Mouse (Mus musculus) limb, embryonic 11.5 days (tissue): Measurements from ENCODE around the gene Ankrd12. TPM values are rescaled to one million over a fixed set of nuclear protein-coding genes. Genes with fewer than 3 reads are reported as not detected.

Experiments used
- ATAC-seq: fragments of 200-750 bp; cut with Nextera tagmentation; 2 replicates; pipeline ENCODE4 v1.8.0; 2017; ENCODE audit warnings: low read depth; ENCODE audit not compliant: insufficient number of reproducible peaks, low FRiP score, low TSS enrichment
- DNase-seq: peaks from one replicate; pipeline ENCODE4 v3.0.0-alpha.2; 2015; ENCODE audit warnings: low spot score
- H3K27ac ChIP-seq: fragments of 300-500 bp; sonication (generic); replicated peaks from 2 replicates; pipeline ENCODE4 v1.5.1; 2014; ENCODE audit warnings: low read depth, mild to moderate bottlenecking, low read length
- H3K27me3 ChIP-seq: fragments of 300-500 bp; sonication (generic); 2 replicates; pipeline ENCODE4 v1.6.1; 2014; ENCODE audit warnings: mild to moderate bottlenecking, low read length, mixed read lengths; ENCODE audit not compliant: control insufficient read depth, insufficient read depth
- H3K36me3 ChIP-seq: fragments of 300-500 bp; sonication (generic); 2 replicates; pipeline ENCODE4 v1.6.1; 2014; ENCODE audit warnings: mild to moderate bottlenecking, low read length, moderate library complexity, mixed read lengths; ENCODE audit not compliant: control insufficient read depth, insufficient read depth
- H3K4me1 ChIP-seq: fragments of 300-500 bp; sonication (generic); 2 replicates; pipeline ENCODE4 v1.6.1; 2014; ENCODE audit warnings: low read length, mixed read lengths; ENCODE audit not compliant: control insufficient read depth, insufficient read depth
- H3K4me2 ChIP-seq: fragments of 300-500 bp; sonication (generic); 2 replicates; pipeline ENCODE4 v1.6.1; 2014; ENCODE audit warnings: low read depth, mild to moderate bottlenecking, moderate library complexity; ENCODE audit not compliant: severe bottlenecking
- H3K4me3 ChIP-seq: fragments of 300-500 bp; sonication (generic); 2 replicates; pipeline ENCODE4 v1.5.1; 2014; ENCODE audit warnings: low read depth, low read length
- H3K9ac ChIP-seq: fragments of 300-500 bp; sonication (generic); 2 replicates; pipeline ENCODE4 v1.6.1; 2014; ENCODE audit warnings: mild to moderate bottlenecking, low read length
- H3K9me3 ChIP-seq: fragments of 300-500 bp; sonication (generic); 2 replicates; pipeline ENCODE4 v1.6.1; 2016; ENCODE audit warnings: low read length; ENCODE audit not compliant: control insufficient read depth
- WGBS: fragments of 180-500 bp; shearing (Covaris S2); extraction: QIAGEN DNeasy Blood & Tissue Kit; methylation state at CpG from one replicate; pipeline ENCODE4 v1.1.7; 2014; 5-methylcytosine and 5-hydroxymethylcytosine counted together
- polyA plus RNA-seq: library from polyadenylated mRNA; unstranded; fragments of >200 nt; fragmentation: Nextera tagmentation; extraction: Ambion mirVana; gene quantifications from 2 replicates; pipeline ENCODE4 v1.2.1, GENCODE M21; 2014

Gene Ankrd12
- polyA plus RNA-seq, 1 experiment from 2014 or later = 21.5 TPM

DNA sequence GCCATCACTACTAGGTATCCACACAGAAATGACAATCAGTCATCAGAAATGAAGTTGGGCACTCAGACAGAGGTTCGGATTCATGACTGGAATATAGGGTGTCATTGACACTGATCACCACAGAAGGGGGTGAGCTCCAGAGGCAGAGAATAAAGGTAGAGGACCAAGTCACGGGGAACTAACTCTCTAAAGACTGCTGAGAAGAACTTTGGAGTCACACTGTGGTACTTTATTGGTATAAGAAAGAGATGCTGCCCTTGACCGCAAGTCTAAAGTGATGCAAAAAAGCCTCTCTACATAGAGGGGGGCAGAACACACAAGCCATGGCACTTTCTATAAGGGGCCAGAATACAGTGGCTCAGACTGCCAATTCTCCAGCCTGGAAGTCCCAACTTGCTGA is 120.7 kb downstream of the Ankrd12 start:
- ATAC-seq (no peak), DNase-seq (no peak)
- Histone ChIP-seq H3K27ac (no peak overlapping the region), H3K4me1 (no peaks in the 10 kb centered on the region), H3K9ac (no peak overlapping the region), H3K4me2 (no peak overlapping the region), H3K9me3 (no peaks in the 10 kb centered on the region), H3K36me3 (no peaks in the 10 kb centered on the region), H3K4me3 (no peak overlapping the region), H3K27me3 (no peaks in the 10 kb centered on the region)
- WGBS = 86% methylated on average over 3 of the region's 3 CpGs

DNA sequence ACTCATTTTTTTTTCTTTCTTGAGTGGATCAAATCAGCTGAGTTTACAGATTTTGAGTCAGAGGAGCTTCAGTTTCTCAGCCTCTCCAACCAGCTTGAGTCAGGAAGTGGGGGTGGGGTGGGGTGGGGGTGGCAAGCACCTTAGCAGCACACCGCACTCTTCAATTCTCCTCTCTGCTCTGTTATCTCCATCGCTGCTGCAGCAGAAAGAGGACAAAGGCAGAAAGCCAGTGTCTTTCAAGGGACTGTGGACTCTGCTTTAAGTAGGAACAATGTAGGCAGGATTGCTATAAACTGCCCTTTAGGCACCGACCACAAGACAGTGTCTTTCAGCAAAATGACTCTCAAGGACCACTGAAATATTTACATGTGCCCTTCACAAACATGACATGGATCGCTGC is 122.9 kb downstream of the Ankrd12 start:
- Histone ChIP-seq H3K4me2 (no peak overlapping the region), H3K9me3 (no peaks in the 10 kb centered on the region), H3K36me3 (no peaks in the 10 kb centered on the region), H3K27me3 (no peaks in the 10 kb centered on the region), H3K9ac (no peak overlapping the region), H3K27ac (no peak overlapping the region), H3K4me1 (no peaks in the 10 kb centered on the region), H3K4me3 (no peak overlapping the region)
- DNase-seq (no peak), ATAC-seq (no peak)
- WGBS = 78% methylated on average over 4 of the region's 4 CpGs

DNA sequence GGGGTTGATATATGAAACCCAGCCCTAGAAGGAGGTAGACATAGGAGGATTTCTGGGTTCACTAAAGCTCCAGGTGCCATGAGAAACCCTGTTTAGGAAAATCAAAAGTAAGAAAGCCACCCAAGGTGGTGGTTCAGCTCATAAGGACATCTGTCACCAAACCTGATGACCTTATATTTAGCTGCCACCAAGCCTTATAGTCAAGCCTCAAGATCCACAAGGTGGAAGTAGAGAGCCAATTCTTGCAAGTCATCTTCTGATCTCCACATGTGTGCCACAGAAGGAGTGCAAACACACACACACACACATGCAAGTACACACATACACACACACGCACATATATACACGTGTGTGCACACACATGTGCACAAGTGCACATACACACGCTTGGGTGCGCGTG is 124.8 kb downstream of the Ankrd12 start:
- H3K9me3 ChIP-seq = no peaks in the 10 kb centered on the region
- 0 out of 2 replicates have a peak, but pooled peaks cover 2% of the 10 kb centered on the region for H3K36me3 ChIP-seq
- DNase-seq = no peak
- no peak for ATAC-seq
- no peak overlapping the region for H3K9ac ChIP-seq
- H3K4me2 ChIP-seq = no peak overlapping the region
- no peak overlapping the region for H3K27ac ChIP-seq
- no peaks in the 10 kb centered on the region for H3K4me1 ChIP-seq
- 88% methylated on average over 5 of the region's 5 CpGs for WGBS
- no peak overlapping the region for H3K4me3 ChIP-seq
- H3K27me3 ChIP-seq = no peaks in the 10 kb centered on the region

DNA sequence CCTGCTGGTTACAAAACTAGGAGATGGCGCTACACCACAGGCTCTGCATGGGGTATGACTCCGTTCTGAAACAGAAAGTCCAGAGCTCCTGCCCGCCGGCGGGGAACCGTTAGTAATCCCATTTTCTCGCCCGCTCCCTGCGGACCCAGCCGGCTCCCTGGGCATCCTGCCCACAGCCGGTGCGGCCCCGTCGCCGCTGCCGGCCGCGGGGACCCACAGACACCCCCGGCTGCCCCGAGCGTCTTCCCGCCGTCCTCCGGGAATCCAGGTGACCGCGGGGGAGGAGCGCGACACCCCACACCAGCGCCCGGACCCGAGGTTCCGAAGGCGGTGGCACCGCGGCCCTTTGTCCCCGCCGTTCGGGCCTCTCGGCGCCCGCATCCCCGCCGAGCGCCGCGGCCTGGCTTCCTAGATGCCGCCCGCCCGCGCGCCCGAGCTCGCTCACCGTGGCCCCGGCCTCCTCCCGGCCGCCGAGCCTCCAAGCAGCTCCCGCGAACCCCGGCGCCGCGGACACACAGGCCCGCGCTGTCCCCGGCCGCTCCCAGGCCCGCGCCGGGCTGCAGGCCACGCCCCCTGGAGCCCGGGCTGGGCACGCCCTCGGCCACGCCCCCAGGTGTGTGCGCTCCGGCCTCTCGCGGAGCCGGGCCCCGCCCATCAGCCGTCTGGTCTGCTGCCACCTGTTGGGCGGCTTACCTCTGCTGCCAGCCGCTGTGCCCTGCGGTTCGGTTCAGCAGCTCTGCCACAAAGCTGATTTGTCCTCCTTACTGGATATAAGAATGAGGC is 126.1 kb downstream of the Ankrd12 start, which contains the start of gene Twsg1:
Gene Twsg1 (minus strand): TSS at position 605 of the 783 bp plus-strand sequence.
- Histone ChIP-seq H3K4me2 (peak within 1 kb of the TSS; percentile 48), H3K9me3 (no peaks in the 10 kb centered on the region), H3K36me3 (0 out of 2 replicates have a peak, but pooled peaks cover 2% of the 10 kb centered on the region), H3K27ac (peak within 1 kb of the TSS; percentile 76), H3K9ac (peak within 1 kb of the TSS; percentile 97), H3K4me3 (peak within 1 kb of the TSS; percentile 91), H3K27me3 (no peaks in the 10 kb centered on the region), H3K4me1 (no peaks in the 10 kb centered on the region)
- DNase-seq = peak; percentile 96
- under 1% methylated on average over 70 of the region's 87 CpGs for WGBS
- peak; percentile 97 for ATAC-seq

DNA sequence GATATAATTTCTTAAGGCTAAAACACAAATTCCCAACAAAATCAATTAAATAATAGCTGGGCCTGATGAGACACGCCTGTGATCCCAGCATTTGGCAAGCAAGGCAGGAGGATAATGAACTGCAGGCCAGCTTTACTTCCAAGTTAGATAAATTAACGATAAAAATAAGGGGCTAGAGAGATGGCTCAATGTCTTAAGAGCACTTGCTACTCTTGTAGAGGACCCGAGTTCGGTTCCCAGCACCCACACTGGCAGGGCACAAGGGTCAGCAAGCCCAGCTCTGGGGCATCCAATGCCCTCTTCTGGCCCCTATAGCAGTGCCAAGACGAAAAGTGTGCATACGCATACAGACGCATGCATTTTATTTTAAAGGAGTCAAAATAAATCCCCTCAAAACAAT is 126.7 kb downstream of the Ankrd12 start:
- no peaks in the 10 kb centered on the region for H3K27me3 ChIP-seq
- peak overlapping the region; percentile 97 for H3K9ac ChIP-seq
- H3K9me3 ChIP-seq = no peaks in the 10 kb centered on the region
- H3K4me2 ChIP-seq = peak overlapping the region; percentile 48
- DNase-seq = no peak
- H3K4me3 ChIP-seq = peak overlapping the region; percentile 91
- no peak for ATAC-seq
- H3K36me3 ChIP-seq = 0 out of 2 replicates have a peak, but pooled peaks cover 2% of the 10 kb centered on the region
- 36% methylated on average over 7 of the region's 7 CpGs for WGBS
- no peaks in the 10 kb centered on the region for H3K4me1 ChIP-seq
- peak overlapping the region; percentile 76; the same call in 1 of the 2 replicates for H3K27ac ChIP-seq

DNA sequence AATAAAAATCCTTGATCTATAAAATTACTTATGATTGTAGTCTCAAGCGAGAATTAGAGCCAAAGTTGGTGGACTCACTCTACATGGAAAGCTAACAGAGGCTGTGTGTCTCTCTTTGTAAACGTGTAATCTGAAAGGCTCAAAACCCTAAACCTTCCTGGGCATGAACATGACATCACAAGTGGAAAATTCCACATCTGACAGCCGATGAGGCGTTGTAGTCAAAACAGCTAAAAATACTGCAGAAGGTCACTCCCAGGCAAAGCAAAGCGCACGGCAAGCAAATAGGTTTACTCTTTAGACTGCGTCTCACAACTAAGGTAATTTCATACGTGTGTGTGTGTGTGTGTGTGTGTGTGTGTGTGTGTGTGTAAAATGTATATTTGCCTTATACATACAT is 129.6 kb downstream of the Ankrd12 start:
- Histone ChIP-seq H3K27ac (no peak overlapping the region), H3K9me3 (no peaks in the 10 kb centered on the region), H3K4me2 (no peak overlapping the region), H3K4me1 (0 out of 2 replicates have a peak, but pooled peaks cover 2% of the 10 kb centered on the region), H3K9ac (no peak overlapping the region), H3K27me3 (no peaks in the 10 kb centered on the region), H3K36me3 (0 out of 2 replicates have a peak, but pooled peaks cover 2% of the 10 kb centered on the region), H3K4me3 (no peak overlapping the region)
- no peak for ATAC-seq
- WGBS = 95% methylated on average over 8 of the region's 8 CpGs
- DNase-seq = no peak

DNA sequence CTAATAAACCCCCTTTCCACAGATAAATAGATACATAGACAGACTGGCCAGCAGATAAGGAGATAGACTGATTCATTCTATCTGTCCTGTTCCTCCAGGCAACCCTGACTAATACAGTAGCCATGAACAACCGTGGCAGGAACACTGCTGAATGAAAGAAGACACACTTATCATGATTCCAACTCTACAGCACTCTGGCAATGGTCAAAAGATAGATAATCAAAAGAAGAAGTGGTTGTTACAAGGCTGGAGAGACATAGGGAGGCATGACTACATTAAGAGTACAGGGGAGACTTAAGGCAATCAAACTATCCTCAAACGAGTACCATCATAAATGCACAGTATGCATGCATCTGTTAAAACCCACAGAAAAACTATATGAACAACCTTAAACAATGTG is 131.5 kb downstream of the Ankrd12 start:
- H3K27ac ChIP-seq = no peak overlapping the region
- WGBS = 91% methylated on average over 2 of the region's 2 CpGs

DNA sequence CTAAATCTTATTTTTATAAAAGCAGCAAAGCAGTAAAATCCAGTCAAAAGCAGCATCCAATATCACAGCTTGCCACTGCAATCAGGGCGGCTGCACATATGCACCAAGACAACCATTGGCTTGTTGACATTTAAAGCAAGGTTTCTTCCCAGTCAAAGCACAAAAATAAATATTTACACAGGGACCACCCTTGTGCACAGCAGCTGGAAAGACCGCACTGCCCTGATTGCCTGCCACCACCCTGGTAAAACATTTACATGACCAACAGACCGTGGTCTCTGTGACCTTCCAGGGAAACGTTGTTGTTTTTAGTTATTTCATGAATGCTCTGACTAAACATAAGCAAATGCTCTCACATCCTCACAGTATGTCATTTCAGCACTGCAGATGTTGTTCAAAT is 134.5 kb downstream of the Ankrd12 start:
- Histone ChIP-seq H3K4me2 (no peak overlapping the region), H3K27ac (no peak overlapping the region), H3K27me3 (no peaks in the 10 kb centered on the region), H3K9ac (no peak overlapping the region), H3K9me3 (no peaks in the 10 kb centered on the region), H3K36me3 (0 out of 2 replicates have a peak, but pooled peaks cover 1% of the 10 kb centered on the region), H3K4me3 (no peak overlapping the region), H3K4me1 (0 out of 2 replicates have a peak, but pooled peaks cover 2% of the 10 kb centered on the region)
- no peak for DNase-seq
- ATAC-seq = no peak
- WGBS = 79% methylated on average over 4 of the region's 4 CpGs

More for the DNA sequence above, 131.5 kb downstream of the Ankrd12 start:
- no peaks in the 10 kb centered on the region for H3K27me3 ChIP-seq
- H3K4me1 ChIP-seq = 0 out of 2 replicates have a peak, but pooled peaks cover 2% of the 10 kb centered on the region
- H3K36me3 ChIP-seq = 0 out of 2 replicates have a peak, but pooled peaks cover 2% of the 10 kb centered on the region
- ATAC-seq (no peak), DNase-seq (no peak)
- no peak overlapping the region for H3K4me3 ChIP-seq
- H3K4me2 ChIP-seq = no peak overlapping the region
- H3K9me3 ChIP-seq = no peaks in the 10 kb centered on the region
- no peak overlapping the region for H3K9ac ChIP-seq
